Mouse (Mus musculus) cerebellum, adult 9-10 months (tissue): Measurements from ENCODE around the gene Gm49776.

Experiments
- DNase-seq: peaks from one replicate; pipeline ENCODE4 v3.0.0; 2022

Gene Gm49776

GRCm38 (mm10) chr16:18233919-18234670 lies 24.0 kb downstream of the Gm49776 start:
- no peak for DNase-seq

GRCm38 (mm10) chr16:18233451-18233850 lies 24.7 kb downstream of the Gm49776 start:
- no peak for DNase-seq

- DNase-seq = no peak
These were observed 26.7 kb downstream of the Gm49776 start for GRCm38 (mm10) chr16:18231451-18231850.

GRCm38 (mm10) chr16:18231047-18231446 lies 27.1 kb downstream of the Gm49776 start:
- DNase-seq = no peak

GRCm38 (mm10) chr16:18230617-18231016 lies 27.5 kb downstream of the Gm49776 start:
- DNase-seq = no peak

GRCm38 (mm10) chr16:18229622-18230021 lies 28.5 kb downstream of the Gm49776 start:
- peak; percentile 75 for DNase-seq

GRCm38 (mm10) chr16:18228856-18229255 lies 29.3 kb downstream of the Gm49776 start:
- DNase-seq = peak; percentile 84

GRCm38 (mm10) chr16:18227897-18228422 lies 30.2 kb downstream of the Gm49776 start:
- no peak for DNase-seq

GRCm38 (mm10) chr16:18227187-18227586 lies 30.9 kb downstream of the Gm49776 start:
- no peak for DNase-seq

- no peak for DNase-seq
These were observed 35.9 kb downstream of the Gm49776 start for GRCm38 (mm10) chr16:18222188-18222587.

- no peak for DNase-seq
These were observed 36.6 kb downstream of the Gm49776 start for GRCm38 (mm10) chr16:18221543-18221898.

- no peak for DNase-seq
These were observed 37.1 kb downstream of the Gm49776 start for GRCm38 (mm10) chr16:18220856-18221542.

- no peak for DNase-seq
These were observed 38.1 kb downstream of the Gm49776 start for GRCm38 (mm10) chr16:18220001-18220400.

GRCm38 (mm10) chr16:18218580-18218996 lies 39.5 kb downstream of the Gm49776 start:
- DNase-seq = no peak

- no peak for DNase-seq
These were observed 40.5 kb downstream of the Gm49776 start, which contains the start of gene Ccdc188 for GRCm38 (mm10) chr16:18217579-18217978. TSS of gene Ccdc188 (plus strand) at chr16:18217879.

GRCm38 (mm10) chr16:18214858-18215257 lies 43.3 kb downstream of the Gm49776 start:
- DNase-seq = no peak

- DNase-seq = no peak
These were observed 44.4 kb downstream of the Gm49776 start for GRCm38 (mm10) chr16:18213689-18214088.

GRCm38 (mm10) chr16:18211417-18212171 lies 46.5 kb downstream of the Gm49776 start:
- peak; percentile 91 for DNase-seq

GRCm38 (mm10) chr16:18210701-18211416 lies 47.3 kb downstream of the Gm49776 start:
- peak; percentile 87 for DNase-seq

GRCm38 (mm10) chr16:18203430-18204091 lies 54.6 kb downstream of the Gm49776 start:
- DNase-seq = no peak

- no peak for DNase-seq
These were observed 56.1 kb downstream of the Gm49776 start for GRCm38 (mm10) chr16:18202061-18202460.

- no peak for DNase-seq
These were observed 56.5 kb downstream of the Gm49776 start for GRCm38 (mm10) chr16:18201620-18202019.
